Mouse (Mus musculus): ENCODE measurements at regions not wholly inside any gene's neighbourhood (a gene's known extent, or its start where the extent isn't known, plus 50 kb on each side); places are given as distances from the start of the nearest gene placed in this dataset.
A peak's percentile ranks its signal among the peaks of the same experiment; 100 is the strongest.

DNA sequence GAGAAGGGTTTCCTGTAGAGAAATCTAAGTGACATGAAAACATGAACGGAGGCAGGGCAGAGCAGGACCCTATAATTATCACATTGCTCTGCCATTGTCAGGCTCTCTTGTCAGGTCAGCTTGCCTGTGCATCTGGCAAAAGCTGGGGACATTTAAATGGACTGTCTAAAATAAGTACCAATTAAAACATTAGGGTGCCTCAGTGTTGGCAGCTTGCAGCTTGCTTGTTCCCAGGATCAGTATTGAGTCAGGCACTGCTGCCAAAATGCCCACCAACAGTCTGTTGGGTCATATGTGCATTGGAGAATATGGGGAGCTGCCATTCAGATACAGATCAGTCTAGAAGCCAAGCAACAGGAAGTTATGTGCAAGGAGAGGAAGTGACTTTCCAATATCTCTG is 349.5 kb upstream of the B3gat1 start:
- DNase-seq = no peak

DNA sequence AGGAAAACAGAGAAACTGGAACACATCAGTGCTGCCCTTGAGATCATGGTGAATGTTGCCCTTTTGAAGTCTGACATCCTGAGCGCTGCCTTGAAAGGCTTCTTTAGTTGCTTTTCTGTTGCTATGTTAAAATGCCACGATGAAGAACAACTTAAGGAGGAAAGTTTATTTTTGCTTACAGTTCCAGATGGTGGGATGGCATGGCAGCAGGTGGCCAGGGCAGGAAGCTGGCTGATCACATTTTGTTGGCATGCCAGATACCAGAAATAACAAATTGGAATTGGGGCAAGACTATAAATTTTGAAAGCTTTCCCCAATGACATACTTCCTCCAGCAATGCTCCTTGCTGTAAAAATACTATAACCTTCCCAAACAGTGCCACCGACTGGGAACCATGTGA is 334.9 kb upstream of the B3gat1 start:
- no peak for DNase-seq

DNA sequence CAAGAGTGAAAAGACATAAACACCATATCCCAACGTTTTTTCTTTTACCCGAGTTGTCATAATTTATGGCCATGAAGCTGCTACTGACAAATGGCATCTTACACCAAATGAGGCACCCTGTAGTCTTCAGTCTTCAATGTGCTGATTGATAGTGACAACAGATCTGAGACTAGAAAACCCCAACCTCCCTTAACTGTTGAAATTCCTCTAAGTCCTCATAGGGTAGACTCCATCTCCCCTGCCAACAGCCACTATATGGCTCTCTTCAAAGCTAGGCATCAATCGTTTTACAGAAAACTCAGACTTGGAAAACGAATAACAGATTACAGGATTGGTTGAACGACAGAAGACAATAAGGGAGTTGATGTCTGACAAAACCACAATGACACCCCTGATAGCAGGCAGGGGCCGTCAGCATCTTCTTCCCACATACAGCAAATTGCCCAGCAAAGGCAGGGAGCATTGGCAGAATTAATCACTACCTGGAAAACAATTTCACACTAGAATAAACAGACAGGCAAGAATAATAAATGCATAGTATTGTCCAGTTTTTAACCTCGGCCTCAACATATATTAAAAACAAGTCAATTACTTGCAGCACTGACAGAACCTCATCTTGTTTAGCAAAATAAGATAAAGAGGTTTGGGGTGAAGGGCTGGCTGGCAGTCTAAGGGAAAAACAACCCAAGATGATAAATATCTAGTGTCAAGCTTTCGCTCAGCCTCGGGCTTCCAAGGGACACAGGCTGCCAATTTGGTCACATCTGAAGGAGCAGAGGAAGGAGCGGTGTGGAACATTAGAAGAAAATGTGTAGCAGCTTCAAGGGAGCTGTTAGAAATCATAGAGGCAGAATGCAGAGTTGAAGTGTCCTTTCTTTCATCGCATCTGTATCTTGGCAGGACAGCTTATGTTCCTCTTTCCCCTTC is 310.4 kb upstream of the B3gat1 start:
- DNase-seq = no peak

DNA sequence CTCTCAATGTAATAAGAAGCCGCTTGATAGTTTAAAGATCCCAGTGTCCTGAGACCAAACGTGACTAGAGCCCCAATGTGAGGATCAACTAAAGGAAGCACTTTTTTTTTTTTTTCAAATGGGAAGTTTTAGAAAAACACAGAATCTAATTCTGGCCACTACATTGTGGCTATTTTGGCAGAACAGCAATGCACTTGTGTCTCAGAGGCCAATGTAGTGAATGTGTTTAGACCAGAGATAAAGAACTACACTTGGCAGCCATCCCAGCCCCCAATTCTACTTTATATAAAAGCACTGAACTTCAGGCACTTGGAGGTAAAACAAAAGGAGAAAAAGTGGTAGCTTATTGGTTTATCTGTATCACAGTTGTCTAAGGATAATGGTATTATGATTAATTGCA is 298.0 kb upstream of the B3gat1 start:
- DNase-seq = no peak

DNA sequence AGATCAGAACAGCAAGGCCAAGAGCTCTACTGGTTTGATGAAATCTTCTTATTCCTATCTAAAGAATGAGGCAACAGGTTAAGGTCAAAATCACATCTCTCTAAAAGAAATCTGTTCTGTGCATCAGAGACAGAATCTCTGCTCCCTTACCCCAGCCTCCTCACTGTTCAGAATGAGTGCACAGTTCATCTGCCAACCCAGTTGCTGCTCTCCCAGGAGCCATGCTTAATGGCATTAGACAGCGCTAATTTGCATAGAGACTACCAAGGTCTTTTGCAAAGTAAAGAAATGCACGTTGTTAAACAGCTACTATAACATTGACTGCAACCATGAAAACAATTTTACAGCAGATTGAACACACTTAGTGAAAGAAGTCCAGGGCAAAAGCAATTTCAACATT is 296.3 kb upstream of the B3gat1 start:
- DNase-seq = no peak

DNA sequence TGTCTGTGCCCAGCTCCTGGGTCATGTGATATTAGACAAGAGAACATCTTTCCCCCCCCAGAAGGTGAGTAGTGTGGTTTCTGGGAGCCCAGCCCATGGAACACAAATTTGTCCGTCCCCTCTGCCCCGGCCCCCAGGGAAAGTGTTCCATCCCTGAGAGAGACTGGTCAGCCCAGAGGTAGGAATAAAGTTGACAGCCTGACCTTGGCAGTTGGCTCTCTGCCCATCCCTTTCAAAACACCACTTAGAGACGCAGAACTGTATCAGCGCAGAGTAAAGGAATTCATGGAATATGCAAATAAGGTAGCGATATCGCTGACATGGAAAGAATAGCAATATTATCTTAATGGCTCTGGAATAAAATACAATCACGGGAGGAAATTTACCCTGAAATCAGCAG is 279.6 kb upstream of the B3gat1 start:
- DNase-seq = peak; percentile 43

DNA sequence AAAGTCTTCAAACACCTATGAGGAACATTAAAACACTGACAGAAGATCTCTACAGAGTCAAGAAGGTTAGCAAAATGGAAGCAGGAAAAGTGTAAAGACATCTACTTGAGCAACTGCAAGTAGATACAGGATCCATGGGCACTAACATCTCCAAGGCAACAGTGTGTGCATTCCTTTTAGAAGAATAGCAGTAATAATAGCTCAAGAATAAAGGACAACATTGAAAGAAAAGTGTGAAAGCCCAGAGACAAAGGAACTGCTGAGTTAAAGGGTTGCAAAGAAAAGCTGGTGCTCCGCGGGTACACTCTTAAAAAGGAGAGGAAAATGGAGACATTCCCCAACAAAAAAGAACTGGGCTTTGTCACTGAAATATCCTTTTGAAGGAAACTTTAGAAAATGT is 272.4 kb upstream of the B3gat1 start:
- no peak for DNase-seq

DNA sequence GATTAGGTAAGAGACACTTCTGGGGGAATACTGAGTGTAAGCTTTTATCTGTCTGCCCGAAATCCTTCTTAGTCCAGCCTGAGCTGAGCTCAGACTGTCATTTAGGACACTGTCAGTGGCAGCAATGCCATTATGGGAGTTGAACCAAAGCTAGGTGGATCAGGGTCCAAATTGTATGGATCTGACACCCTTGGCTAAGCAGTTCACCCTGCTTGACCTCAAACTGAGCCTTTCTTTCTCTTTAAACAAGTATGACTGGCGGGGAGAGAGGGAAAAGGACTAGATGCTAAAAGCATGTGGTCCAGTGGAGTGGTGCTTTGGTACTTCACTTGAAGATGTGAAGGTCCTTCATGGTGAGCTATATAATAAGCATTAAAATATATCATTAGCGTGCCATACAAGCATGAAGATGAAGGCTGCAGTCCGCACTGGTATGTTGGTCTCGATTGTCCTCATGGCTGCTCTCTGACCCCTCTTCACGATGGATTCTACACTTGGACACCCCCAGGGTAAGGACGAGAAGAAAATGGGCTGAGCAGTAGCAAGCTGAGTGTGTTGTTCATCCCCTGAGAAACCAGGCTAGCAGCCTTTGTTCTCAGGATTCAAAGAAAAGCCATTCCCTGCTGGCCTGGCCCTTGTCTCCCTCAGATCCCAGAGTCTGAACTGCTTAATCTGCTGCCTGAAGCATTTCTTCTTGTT is 262.7 kb upstream of the B3gat1 start:
- no peak for DNase-seq

DNA sequence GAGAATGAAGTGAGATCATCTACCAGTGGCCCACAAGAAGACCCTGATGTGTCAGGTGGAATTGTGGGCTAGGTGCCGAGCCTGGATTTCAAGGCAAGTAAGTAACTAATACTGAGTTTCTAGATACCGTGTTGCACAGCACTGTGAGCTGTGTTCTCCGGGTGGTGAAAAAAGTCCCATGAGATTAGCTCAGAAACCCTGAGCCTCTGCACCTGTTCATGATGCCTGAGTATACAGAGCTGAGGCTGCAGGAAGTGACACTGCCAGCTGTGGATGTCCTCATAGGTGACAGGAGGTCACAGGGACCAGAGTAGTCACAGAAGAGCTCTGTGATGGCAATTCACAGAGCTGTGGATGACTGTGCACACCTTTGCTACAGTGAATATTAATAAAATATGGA is 257.2 kb upstream of the B3gat1 start:
- no peak for DNase-seq

DNA sequence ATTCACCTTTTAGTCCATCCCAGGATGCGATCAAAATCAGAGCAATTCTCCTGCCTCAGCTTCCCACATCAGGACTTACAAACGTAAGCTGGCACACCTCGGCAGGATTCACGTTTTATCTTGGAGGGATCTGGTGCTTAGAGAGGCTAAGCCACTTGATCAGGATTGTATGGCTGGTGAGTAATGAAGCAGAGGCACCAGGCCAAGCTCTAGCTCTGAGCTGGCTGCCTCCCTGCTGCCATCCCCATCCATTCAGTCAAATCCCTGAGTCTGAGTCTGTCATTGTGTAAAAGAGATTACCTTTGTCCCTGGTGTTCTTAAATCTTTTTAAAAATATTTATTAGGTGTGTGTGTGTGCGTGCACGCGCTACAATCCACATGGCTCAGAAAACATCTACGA is 252.6 kb upstream of the B3gat1 start:
- DNase-seq = no peak

DNA sequence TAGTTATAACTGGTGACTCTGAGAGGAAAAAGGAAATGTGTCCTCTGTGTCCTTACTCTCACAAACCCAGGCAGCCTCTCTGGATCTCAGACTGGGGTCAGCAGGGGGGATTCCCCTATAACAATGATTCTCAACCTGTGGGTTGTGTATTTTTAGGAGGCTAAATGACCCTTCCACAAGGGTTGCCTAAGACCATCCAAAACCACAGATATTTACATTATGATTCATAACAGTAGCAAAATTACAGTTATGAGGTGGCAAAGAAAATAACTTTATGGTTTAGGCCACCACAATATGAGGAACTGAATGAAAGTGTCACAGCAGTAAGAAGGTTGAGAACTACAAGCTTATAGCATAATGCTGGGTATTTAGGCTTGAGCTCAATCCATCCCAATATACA is 251.6 kb upstream of the B3gat1 start:
- DNase-seq = no peak

DNA sequence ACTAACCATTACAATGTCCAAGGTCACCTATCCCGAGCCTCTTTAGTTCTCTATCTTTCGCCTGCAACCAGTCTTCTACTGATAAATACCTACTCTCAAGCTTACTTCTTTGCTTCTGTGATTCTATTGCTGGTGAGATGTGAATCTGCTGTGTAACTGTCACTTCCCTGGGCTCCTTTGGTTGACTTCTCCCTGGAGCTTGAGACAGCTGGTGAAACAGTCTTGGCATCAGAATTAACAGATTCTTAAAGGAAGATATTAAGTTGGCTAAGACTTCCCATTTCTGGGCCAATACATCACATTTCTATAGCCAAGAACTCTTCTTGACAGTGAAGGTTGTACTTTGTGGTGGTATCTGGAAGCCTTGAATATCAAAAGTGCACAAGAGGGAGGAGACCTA is 239.8 kb upstream of the B3gat1 start:
- DNase-seq = no peak

DNA sequence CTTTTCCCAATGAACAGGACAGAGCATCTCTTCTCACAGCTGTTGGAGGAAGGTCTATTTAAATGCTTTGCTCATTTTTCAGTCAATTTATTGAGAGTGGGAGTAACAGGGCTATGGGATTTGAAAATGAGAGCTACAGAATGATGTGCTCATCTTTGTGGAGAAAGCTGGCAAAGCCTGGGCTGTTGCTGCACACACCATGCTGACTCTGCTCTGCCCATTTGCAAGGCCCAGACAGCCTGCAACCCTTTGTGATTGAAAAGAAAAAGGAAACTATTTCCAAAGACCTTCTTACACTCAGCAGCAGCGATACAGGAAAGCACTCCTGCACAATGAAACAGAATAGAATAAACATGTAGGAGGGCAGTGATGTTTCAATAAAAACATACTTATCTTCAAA is 231.5 kb upstream of the B3gat1 start:
- DNase-seq = no peak

DNA sequence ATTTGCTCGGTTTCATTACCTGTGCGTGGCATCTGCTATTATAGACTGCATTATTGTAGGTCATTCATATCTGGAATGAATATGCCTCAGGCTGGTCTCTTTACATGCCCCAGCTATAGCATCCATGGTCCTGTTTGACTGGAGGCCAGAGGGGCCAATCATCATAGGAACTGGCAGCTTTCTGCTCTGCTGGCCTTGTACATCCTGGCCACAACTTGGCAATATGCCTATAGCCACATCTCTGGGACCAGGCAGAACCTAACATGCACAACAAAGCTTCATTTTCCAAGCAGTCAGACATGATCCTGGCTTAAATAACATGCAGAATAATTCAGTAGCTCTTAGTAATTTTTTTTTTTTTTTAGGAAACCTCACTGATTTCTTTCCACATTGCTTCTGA is 227.6 kb upstream of the B3gat1 start:
- no peak for DNase-seq

DNA sequence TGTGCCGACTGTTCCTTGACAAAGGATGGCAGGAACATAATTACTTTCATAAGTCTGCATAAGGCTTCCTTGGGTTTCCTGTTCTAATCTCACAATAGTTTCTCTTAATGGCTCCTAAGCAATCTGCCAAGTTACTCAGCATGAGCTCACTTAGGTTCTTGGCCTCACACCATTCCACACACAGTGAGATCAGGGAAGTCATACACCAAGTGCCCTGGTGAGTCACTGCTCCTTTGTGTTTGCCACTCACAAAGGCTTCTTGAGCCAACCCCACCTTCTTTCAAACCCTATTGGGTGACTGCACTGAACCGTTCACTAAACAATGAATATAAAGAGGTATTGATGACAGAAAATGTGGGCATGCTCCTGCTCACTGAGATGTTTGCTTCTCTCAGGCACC is 214.9 kb upstream of the B3gat1 start:
- DNase-seq = no peak

DNA sequence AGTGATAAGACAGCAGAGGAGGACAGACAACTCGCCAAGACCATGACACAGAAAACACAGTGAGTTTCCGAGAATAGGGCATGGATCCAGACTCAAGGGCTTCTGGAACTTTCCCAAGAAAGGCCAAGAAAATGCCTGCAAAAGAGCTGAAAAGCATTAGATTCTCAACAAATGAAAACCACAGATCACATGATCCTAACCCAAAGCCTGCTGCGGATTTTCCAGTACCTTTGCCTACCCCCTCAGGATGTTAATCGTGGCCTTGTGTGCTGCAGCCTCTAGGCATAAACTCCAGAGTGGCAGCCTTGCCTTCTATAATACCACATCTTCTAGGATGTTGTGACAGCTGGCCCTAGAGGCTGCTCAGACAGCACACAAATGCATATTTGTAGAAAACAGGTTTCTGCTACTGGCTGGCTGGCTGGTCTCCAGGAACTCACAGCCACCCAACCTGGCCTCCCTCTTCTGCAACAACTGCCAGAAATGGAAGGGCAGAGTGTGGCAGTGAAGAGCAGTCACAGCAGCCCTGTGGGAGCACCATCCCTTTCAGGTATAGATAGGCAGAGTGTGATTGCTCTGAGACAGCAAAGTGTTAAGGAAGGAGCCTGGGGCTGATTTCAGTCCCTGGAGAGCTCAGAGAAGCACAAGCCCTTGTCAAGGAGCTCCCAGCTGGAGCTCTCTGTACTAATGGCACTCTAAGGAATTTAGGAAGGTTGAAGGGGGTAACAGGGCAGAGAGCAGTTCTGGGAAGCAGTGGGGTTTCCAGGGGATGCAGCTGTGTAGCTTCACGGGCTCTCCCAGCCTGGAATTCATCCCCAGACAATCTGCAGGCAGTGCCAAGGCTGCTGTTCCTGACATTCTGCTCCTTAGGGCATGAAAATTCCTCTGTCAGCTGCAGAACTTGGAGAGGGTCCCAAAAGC is 213.7 kb upstream of the B3gat1 start:
- peak; percentile 41 for DNase-seq

DNA sequence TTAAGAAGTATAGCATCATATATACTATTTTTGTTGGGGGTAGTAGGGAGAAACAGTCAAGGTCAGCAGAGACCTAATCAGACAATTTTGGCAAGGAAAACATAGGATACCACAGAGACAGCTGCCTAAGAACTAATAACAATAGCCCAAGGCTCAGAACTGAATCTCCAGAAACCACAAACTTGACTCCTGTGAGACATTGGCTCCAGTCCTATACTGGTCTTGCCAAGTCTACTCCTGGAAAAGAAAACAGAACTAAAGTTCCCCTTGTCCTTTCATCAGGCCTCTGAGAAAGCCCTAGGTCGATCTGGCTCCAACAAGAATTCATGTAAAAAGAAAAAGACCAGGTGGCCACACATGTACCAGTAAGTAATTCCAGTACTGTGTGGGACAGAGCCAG is 209.4 kb upstream of the B3gat1 start:
- no peak for DNase-seq

DNA sequence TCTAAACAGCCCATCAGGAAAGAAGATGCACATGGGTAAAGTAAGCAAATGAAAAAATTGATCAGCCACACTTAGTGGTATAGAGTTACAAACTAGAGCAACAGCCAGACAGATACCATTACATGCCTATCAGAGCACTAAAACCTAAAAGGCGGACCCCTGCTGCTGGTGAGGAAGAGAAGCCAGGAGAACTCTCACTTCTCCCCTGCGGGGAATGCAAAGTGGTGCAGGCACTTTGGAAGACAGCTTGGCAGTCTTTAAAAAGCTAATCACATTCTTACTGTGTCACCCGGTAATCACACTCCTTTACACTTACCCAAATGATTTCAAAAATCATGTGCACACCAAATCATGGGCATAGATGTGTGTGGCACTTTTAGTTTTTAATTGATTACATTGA is 204.8 kb upstream of the B3gat1 start:
- no peak for DNase-seq

DNA sequence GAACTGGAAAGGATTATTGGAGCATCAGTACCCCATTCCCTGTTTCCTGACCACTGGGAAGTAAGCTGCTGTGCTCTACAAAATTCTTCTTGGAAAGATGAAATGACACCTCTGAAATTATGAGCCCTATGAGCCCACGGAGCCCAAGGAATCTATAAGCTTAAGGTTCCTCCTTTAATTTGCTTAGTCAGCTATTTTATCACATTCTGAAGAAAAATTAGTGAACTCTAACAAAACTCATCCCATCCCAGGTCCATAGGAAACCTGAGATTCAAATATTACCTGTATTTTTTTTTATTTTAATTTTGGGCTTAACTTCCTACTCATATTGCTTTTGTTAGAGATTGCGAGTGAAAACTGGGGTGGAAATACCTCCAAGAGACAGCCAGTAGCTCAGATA is 194.5 kb upstream of the B3gat1 start:
- DNase-seq = no peak

DNA sequence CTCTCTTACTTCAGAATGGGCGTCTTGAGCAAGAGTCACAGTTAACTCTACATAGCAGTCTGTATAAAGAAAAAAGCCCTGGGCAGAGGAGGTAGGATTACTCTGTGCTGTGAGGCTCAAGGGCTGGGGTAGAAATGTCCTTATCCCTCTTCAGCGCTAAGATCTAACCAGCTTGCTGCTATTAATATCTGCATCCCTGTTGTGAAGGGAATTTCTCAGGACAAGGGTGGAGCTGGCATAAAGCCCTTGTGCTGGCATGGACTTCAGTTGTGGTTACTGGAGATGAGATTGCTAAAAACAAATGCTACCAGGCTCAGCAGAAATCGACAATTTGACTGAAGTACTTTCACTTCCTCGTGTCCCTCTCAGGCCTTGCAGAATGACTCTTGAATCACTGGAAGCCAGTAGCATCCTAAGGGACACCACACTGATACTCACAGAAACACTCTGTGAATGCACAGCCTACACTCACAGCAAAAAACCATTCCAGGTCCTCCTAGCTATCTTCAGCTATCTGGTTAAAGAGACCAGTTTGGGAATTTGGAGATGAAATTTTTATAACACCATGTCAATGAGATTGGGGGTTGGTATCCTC is 185.1 kb upstream of the B3gat1 start:
- peak; percentile 56 for DNase-seq

DNA sequence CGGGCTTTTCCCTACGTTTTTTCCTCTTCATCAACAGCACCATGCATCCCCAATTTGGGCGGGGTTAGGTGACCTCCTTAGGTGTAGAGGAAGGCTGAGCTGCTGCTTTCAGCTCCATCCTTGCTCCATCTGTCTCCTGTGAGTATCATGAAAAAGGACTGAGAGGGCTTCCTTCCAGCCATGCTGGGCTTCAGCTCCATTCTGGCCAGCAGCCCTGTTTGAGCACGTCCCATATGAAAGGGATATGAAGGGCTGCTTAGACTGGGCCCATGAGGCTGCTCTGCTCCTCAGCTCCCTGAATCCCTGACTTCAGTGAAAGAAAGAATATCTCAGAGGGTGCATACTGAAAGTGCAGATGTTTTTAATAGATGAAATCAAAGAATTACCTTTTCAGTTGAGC is 184.4 kb upstream of the B3gat1 start:
- no peak for DNase-seq

DNA sequence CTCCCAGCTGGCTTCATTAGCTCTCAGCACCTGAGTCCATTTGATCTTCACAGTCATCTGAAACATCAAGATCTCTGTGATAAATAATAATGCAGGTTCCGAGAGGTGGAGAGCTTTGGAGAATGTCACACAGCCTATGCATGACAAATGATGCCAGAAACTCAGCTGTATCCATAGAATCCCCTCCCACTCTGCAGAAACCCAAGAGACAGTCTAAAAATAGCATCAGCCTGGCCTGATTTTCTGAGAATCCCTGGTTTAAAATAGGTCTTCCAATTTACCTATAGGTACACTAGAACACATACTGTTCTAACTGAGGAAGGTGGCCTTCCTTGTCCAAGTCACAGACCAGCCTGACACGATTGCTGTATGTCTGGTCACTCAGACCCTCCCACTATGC is 184.0 kb upstream of the B3gat1 start:
- no peak for DNase-seq

DNA sequence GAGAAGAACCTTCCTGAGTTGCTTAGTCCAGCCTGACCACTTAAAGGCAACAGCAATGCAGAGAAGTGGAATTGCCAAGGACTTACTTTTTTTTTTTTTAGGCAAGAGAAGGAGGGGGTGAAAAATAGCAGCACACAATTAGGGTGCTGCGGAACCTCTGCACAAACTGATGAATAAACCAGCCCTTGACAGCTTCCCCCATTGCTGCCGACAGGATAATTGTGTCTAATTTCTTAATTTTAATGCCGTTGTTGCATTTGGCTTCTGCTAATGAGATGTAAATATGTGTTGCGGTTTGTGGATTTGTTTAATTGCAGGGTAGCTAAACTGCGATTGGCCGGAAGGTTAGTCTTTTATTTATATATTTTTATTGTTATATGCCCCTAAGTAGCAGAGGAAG is 157.5 kb upstream of the B3gat1 start:
- no peak for DNase-seq
